Mouse (Mus musculus): Measurements from ENCODE around the gene Prss48. TPM values are rescaled to one million over a fixed set of nuclear protein-coding genes. Genes with fewer than 3 reads are reported as not detected.

The Prss48 gene
- polyA plus RNA-seq, 1 experiment from 2014 or later, result 0.30 TPM

Other genes starting within 250 kb of the Prss48 start
- 0.47 and 0.60 TPM in 2 replicates for gene Fam160a1, start 185.2 kb downstream of the Prss48 start, polyA plus RNA-seq (2014; fragmentation: Nextera tagmentation; extraction: Ambion mirVana)
- gene Glt28d2, start 115.0 kb downstream of the Prss48 start, polyA plus RNA-seq (2014; fragmentation: Nextera tagmentation; extraction: Ambion mirVana), result 0.08 and 0.18 TPM in 2 replicates
- gene Gm37240, start 115.0 kb downstream of the Prss48 start, polyA plus RNA-seq (2014; fragmentation: Nextera tagmentation; extraction: Ambion mirVana), result 0.47 and 1.6 TPM in 2 replicates
- gene Sh3d19, start 31.4 kb downstream of the Prss48 start, polyA plus RNA-seq (2014; fragmentation: Nextera tagmentation; extraction: Ambion mirVana), result 17.9 and 20.7 TPM in 2 replicates
- 1,618 and 1,639 TPM in 2 replicates for gene Rps3a1, start 140.2 kb upstream of the Prss48 start, polyA plus RNA-seq (2014; fragmentation: Nextera tagmentation; extraction: Ambion mirVana)
- gene Lrba, start 222.2 kb upstream of the Prss48 start, polyA plus RNA-seq (2014; fragmentation: Nextera tagmentation; extraction: Ambion mirVana), result 3.8 and 4.2 TPM in 2 replicates